Mouse (Mus musculus) myocyte (in vitro differentiated cells): ENCODE data around the gene Adgrl2.

Source experiments
- CEBPB ChIP-seq: IDR thresholded peaks from 2 replicates; pipeline ENCODE4 v1.6.1; 2011; ENCODE audit warnings: mild to moderate bottlenecking, moderate library complexity; ENCODE audit not compliant: poor library complexity, insufficient read depth, severe bottlenecking
- POLR2A ChIP-seq: IDR thresholded peaks from one replicate; pipeline ENCODE4 v1.6.1; 2011; ENCODE audit warnings: low read depth, mild to moderate bottlenecking, control low read depth, moderate library complexity; ENCODE audit not compliant: insufficient read length
- POLR2AphosphoS2 ChIP-seq: IDR thresholded peaks from one replicate; pipeline ENCODE4 v1.6.1; 2011; ENCODE audit warnings: low read depth, control low read depth; ENCODE audit not compliant: insufficient read length
- REST ChIP-seq: IDR thresholded peaks from one replicate; pipeline ENCODE4 v1.6.1; 2011; ENCODE audit warnings: mild to moderate bottlenecking, control low read depth, moderate library complexity; ENCODE audit not compliant: insufficient read depth, insufficient read length
- TCF12 ChIP-seq: IDR thresholded peaks from one replicate; pipeline ENCODE4 v1.6.1; 2011; ENCODE audit warnings: mild to moderate bottlenecking, control low read depth; ENCODE audit not compliant: poor library complexity, insufficient read depth, severe bottlenecking
- USF1 ChIP-seq: IDR thresholded peaks from one replicate; pipeline ENCODE4 v1.6.1; 2011; ENCODE audit warnings: low read depth, mild to moderate bottlenecking, control low read depth, moderate library complexity

DNA sequence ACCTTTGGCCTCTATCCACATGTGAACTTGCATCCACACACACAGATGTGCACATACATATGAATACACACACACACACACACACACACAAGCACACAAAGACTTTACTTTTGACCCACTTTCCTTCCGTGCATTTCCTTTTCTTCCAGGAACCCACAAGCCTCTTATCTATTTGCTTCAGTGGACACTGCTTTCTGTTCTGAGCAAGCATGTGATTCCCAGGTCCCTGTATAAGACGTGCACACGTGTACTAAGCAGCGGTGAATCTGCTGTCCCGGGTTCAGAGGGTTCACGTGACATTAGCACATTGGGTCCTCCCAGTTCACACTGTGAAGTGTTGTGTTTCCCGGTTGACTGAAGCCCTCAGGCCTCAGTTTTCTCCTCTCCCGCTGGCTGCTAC is 11.0 kb upstream of the Adgrl2 start:
- no peak for TF ChIP-seq REST
- no peak for TF ChIP-seq POLR2AphosphoS2
- no peak for TF ChIP-seq POLR2A
- no peak for TF ChIP-seq CEBPB
- TF ChIP-seq USF1: no peak
- TF ChIP-seq TCF12: no peak
